Mouse (Mus musculus): ENCODE measurements around the gene Slc35f1.
A peak's percentile ranks its signal among the peaks of the same experiment; 100 is the strongest.

Gene Slc35f1

GRCm38 (mm10) chr10:52690334-52690991 is at the start of gene Slc35f1:
Gene Slc35f1 (plus strand): TSS chr10:52690533.
- DNase-seq (ENCODE audit: extremely low spot score): peak; percentile 90

- no peak for DNase-seq (ENCODE audit: extremely low spot score)
Measured at GRCm38 (mm10) chr10:52671234-52671633, 19.1 kb upstream of the Slc35f1 start.

DNA sequence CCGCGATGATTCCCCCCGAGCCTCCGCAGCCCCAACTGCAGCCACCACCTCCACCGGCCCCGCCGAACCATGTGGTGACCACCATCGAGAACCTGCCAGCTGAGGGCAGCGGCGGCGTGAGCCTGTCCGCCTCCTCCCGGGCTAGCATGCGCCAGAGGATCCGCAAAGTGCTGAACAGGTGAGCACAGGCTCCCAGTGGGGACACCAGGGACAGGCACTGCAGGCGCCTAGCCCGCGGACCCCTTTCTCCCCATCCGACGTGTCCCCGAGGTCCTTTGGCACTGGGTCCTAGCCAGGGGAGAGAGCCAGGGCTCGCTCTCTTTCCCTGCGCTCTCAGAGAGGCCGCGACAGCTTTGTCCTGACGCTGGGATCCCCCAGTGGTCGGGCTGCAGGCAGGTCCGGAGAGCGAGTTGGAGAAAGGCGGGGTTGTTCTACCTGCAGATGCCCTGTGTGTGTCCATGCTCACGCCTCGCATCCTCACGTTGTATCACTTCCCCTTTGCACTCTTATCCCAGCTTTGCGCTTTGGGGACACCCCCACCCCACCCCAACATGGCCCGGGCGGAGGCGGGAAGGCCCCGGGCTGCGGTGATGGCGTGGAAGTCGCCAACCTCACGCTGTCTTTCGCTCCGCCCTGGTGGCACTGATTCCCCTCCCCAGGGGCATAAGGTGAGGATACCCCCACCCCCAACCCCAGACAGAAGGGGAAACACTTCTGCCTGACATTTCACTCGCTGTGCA is 829 bp downstream of the Slc35f1 start:
- peak; percentile 73 for DNase-seq (ENCODE audit: extremely low spot score)

DNA sequence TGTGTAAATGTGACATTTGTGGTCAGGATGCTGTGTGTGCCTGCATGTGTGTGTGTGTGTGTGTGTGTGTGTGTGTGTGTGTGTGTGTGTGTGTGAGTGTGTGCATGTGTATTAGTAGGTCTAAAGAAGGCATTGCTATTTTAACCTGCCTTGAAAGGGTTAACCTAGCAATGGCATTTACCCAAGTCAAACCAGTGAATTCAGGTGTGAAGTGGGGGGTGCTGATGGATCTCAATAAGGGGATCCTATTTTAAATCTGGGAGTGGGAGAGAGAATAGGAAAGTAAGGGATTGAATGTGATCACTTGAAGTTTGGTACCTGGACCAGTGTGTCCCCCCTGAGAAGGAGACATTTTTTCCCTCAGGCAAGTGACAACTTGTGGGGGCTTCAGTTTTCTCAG is 13.4 kb downstream of the Slc35f1 start:
- DNase-seq (ENCODE audit: extremely low spot score): no peak

- peak; percentile 23 for DNase-seq (ENCODE audit: extremely low spot score)
Measured at GRCm38 (mm10) chr10:52704101-52705051, 14.0 kb downstream of the Slc35f1 start.

GRCm38 (mm10) chr10:52709482-52709881 is 19.1 kb downstream of the Slc35f1 start:
- no peak for DNase-seq (ENCODE audit: extremely low spot score)

DNA sequence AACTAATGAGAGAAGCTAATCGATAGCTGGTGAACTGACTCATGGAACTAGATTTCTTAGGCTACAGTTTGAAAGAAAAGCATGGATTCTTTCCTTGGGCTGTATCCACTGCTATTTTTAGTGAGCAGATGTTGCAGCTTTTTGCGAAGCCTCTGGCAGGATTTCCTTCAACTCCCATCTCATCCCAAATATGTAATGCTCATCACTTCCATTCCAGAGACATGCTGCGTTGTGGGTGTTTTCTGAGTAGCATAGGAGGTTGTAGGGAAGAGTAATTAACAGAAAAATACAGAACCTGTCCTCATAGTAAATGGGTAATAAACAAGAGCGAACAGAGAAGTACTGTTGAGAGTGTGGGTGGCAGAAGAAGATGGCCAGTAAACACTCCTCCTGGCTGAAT is 21.8 kb downstream of the Slc35f1 start:
- DNase-seq (ENCODE audit: extremely low spot score): no peak

DNA sequence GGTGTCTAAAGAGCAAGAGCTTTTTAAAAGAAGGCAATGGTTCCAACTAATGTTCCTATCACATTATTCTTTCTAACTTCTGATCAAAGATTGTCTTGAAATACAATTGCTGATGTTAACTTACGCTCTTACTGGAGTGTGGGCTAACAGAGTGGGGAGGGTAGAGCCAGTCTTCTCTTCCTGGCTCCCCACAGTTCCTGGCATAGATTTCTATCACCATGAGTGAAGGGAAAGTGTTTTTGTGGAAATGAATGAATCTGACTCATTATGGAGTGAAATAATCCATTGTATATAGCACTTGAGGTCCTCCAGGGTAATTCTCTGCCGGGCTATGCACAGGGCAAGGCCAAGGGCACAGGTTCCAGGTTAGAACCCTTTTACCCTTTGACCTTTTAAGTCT is 24.2 kb downstream of the Slc35f1 start:
- DNase-seq (ENCODE audit: extremely low spot score): no peak

DNA sequence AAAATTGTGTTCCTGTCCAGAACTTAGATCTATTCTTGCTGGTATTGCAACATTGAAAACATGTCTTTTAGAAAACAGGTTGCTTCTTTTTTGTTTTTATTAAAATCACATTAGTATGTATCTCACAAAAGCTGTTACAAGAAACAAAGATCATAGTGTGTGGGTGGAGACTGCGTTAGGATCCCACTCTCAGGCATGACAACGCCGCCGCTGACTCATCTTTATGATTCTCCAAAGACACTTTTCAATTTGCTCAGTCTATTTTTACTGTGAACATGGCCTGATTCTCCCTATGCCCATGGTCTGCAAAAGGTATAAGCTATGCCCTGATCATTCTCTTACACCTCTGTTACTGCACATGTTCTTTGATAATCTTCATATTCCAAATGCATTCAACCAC is 24.8 kb downstream of the Slc35f1 start:
- DNase-seq (ENCODE audit: extremely low spot score): no peak

- DNase-seq (ENCODE audit: extremely low spot score): no peak
Measured at GRCm38 (mm10) chr10:52718199-52718917, 28.0 kb downstream of the Slc35f1 start.

- no peak for DNase-seq (ENCODE audit: extremely low spot score)
Measured at GRCm38 (mm10) chr10:52726674-52727073, 36.3 kb downstream of the Slc35f1 start.

GRCm38 (mm10) chr10:52742671-52743379 is 52.5 kb downstream of the Slc35f1 start:
- peak; percentile 78 for DNase-seq (ENCODE audit: extremely low spot score)

DNA sequence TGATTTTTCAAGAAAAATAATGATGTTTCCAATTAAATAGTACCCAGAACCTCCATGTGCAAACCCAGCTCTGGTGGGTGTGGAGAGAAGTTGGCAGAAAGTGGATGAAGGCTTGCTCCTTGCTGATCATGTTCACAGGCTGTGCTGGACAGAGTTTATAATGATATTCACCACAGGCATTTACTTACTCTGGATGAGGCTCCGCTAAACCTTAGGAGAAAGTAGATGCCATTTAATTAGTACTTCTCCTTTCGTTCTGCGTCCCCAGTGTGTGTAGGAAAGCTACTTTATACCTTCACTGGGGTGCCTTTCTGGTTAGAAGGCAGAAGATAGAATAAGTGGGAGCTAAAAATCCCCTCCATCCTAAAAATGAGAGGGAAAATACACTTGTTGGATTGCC is 53.5 kb downstream of the Slc35f1 start:
- DNase-seq (ENCODE audit: extremely low spot score): peak; percentile 6

DNA sequence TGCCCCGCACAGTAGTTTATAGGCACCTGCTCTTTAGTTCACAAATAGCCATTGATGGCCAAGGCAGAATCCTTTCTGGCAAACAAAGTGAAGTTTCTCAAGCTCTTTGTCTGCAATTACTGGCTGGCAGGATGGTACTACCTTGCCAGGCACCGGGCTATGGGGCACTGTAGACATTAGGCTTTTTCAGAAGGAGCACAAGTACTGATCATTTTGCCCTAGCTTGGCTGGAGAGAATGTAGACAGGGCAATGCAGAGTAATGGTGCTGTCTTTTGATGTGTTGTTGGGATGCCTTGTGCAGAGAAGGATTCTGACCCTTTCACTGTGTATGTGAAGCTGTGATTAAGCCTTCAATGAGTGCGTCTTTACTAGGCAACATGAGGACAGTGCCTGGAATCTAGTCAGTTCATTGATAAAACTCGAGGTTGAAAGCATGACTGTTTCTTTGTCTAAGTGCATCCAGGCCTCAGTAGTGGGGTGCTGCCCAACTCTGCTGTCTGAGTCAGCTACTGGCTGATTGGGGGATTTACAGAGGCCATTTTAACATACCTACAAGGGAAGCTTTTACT is 57.8 kb downstream of the Slc35f1 start:
- DNase-seq (ENCODE audit: extremely low spot score): no peak

DNA sequence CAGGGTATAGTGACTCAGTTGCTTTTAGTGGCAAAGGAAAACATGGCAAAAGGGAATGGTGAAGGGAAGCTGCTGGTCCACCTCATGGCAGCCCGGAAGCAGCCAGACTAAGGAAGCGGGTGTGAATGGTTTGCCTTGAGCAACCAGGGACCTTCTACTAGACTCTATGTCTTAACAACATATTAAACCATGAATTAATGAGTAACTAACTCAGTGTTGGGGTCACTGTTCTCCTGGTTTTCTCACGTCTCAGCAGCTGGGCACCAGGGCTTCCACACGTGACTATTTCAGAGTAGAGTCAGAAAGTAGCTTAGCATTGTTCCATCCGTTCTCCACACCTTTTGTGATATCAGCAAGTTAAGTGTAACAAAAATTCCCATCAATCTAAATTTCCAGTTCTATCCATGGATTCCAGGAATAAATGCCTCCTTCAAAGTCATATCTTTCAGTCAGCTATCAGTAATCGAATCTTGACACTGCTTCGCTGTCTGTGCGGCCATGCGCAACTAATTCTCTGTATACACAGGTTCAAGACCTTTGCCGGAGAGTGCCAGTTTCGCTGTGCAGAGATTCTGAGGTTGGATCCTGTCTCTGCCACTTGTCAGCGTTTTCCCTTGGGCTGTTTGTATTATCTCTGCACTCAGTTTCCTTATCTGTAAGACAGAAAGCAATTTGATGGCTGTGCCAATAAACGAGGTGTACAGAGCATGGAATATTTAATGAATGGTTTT is 65.8 kb downstream of the Slc35f1 start:
- DNase-seq (ENCODE audit: extremely low spot score): peak; percentile 5

DNA sequence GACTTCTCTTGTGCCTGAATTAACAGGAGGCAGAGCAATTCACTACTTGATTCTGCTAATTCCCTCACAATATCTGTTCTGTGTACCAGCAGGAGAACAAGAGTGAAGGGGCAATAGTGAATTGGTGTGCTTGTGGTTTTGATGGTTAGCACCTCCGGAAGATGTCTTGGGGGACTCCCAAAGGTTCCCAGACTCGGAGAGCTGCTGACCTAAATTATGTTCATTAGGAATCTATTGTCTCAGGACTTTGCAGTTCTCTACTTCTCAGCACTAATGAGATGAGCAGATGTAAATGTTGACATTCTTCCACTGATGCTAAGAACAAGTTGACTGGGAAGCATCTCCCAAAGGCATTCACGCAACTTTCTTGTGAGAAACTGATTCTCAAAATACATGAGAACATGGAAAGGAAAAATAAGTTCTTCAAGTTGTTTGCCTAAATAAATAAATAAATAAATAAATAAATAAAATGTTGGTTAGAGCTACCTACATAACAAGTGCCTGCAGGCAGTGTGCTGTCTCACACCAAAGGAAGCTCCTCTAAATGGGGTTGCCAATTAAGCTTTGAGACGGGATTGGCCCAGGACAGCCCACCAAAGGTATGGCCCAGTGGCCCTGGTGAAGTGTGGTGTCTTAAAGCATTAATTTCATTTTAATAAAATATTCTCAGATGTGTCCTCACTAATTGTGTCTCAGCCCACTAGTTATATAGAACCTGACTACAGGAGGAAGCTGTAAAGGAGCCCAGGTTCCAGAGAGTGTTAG is 67.3 kb downstream of the Slc35f1 start:
- no peak for DNase-seq (ENCODE audit: extremely low spot score)

- DNase-seq (ENCODE audit: extremely low spot score): peak; percentile 47
Measured at GRCm38 (mm10) chr10:52758589-52758988, 68.3 kb downstream of the Slc35f1 start.

DNA sequence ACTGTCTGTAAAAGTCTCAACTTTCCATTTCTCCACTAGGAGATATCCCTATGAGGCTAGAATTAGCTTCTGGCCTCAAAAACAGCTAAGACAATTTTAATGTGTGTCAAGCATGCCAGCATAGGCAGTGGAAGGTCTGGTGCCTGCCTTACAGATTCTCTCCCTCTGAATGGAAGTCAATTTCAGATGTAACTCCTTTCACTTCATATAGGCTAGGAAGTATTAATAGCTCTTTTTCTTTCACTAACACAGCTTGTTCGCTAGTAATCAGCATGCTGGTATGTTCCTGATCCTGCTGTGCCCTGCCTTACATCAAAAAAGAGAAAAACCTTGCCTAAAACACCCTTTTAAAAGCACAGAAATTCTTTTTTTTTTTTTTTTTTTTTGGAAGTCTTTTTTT is 70.2 kb downstream of the Slc35f1 start:
- DNase-seq (ENCODE audit: extremely low spot score): no peak

GRCm38 (mm10) chr10:52779926-52780485 is 89.7 kb downstream of the Slc35f1 start:
- no peak for DNase-seq (ENCODE audit: extremely low spot score)

All from embryo, embryonic 9.5 days (tissue).